Mouse (Mus musculus) adrenal gland, postnatal 10 days (tissue): Measurements from ENCODE around the gene Rab11fip3. TPM values are rescaled to one million over a fixed set of nuclear protein-coding genes. Genes with fewer than 3 reads are reported as not detected.

Experiments used
- DNase-seq: peaks from one replicate; pipeline ENCODE4 v3.0.0; 2021; ENCODE audit warnings: mixed read lengths
- total RNA-seq, 2 experiments: library from RNA; stranded (reverse); gene quantifications; 2 replicates each; pipeline ENCODE4 v1.2.3; 2021

Gene Rab11fip3
- total RNA-seq, 2 experiments from 2014 or later: 15.3 to 23.8 TPM

- DNase-seq: no peak
Observed at GRCm38 (mm10) chr17:25992274-25992673, 77.1 kb downstream of the Rab11fip3 start.

GRCm38 (mm10) chr17:25990331-25990730 is 79.0 kb downstream of the Rab11fip3 start:
- no peak for DNase-seq

GRCm38 (mm10) chr17:25985306-25986294 is 83.8 kb downstream of the Rab11fip3 start, which contains the start of gene Capn15:
Gene Capn15, minus strand, starts transcription at chr17:25985796.
- peak; percentile 94 for DNase-seq

GRCm38 (mm10) chr17:25984556-25985305 is 84.6 kb downstream of the Rab11fip3 start:
- no peak for DNase-seq

GRCm38 (mm10) chr17:25984066-25984465 is 85.3 kb downstream of the Rab11fip3 start:
- DNase-seq: no peak

- no peak for DNase-seq
Observed at GRCm38 (mm10) chr17:25982913-25983312, 86.4 kb downstream of the Rab11fip3 start.

- DNase-seq: peak; percentile 56
Observed at GRCm38 (mm10) chr17:25980854-25981253, 88.5 kb downstream of the Rab11fip3 start.

GRCm38 (mm10) chr17:25979829-25980738 is 89.3 kb downstream of the Rab11fip3 start:
- no peak for DNase-seq

- no peak for DNase-seq
Observed at GRCm38 (mm10) chr17:25970954-25971707, 98.2 kb downstream of the Rab11fip3 start.

GRCm38 (mm10) chr17:25970448-25970847 is 98.9 kb downstream of the Rab11fip3 start:
- no peak for DNase-seq

GRCm38 (mm10) chr17:25968176-25968575 is 101.2 kb downstream of the Rab11fip3 start:
- no peak for DNase-seq

- peak; percentile 33 for DNase-seq
Observed at GRCm38 (mm10) chr17:25967652-25968051, 101.7 kb downstream of the Rab11fip3 start.

GRCm38 (mm10) chr17:25964271-25964670 is 105.1 kb downstream of the Rab11fip3 start:
- no peak for DNase-seq

- DNase-seq: no peak
Observed at GRCm38 (mm10) chr17:25962413-25962905, 106.9 kb downstream of the Rab11fip3 start.

GRCm38 (mm10) chr17:25961566-25961965 is 107.8 kb downstream of the Rab11fip3 start:
- no peak for DNase-seq

- no peak for DNase-seq
Observed at GRCm38 (mm10) chr17:25959630-25960467, 109.5 kb downstream of the Rab11fip3 start.

- no peak for DNase-seq
Observed at GRCm38 (mm10) chr17:25958771-25959494, 110.4 kb downstream of the Rab11fip3 start.

GRCm38 (mm10) chr17:25957586-25958051 is 111.7 kb downstream of the Rab11fip3 start:
- no peak for DNase-seq

- DNase-seq: no peak
Observed at GRCm38 (mm10) chr17:25956631-25957030, 112.7 kb downstream of the Rab11fip3 start.
